Mouse (Mus musculus): ENCODE measurements around the gene Noxo1.

Gene Noxo1

DNA sequence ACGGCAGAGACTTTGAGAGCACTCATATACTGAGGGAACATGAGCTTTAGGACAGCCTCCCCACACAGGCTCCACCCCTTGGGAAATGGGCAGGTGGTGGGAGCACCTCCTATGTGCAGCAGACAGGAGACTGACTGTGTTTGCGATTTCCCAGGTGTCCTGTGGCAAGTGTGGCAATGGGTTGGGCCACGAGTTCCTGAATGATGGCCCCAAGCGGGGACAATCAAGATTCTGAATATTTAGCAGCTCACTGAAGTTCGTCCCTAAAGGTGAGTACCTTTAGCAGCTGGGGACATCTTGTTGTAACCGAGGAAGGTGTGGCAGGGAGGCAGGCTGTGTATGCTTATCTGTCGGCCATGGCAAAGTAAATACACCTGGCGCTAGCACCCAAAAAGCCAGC lies 43.9 kb downstream of the Noxo1 start:
- no peak for DNase-seq (ENCODE audit: low read depth, low spot score)

GRCm38 (mm10) chr17:24742307-24742706 lies 46.3 kb downstream of the Noxo1 start:
- no peak for DNase-seq (ENCODE audit: low read depth, low spot score)

DNA sequence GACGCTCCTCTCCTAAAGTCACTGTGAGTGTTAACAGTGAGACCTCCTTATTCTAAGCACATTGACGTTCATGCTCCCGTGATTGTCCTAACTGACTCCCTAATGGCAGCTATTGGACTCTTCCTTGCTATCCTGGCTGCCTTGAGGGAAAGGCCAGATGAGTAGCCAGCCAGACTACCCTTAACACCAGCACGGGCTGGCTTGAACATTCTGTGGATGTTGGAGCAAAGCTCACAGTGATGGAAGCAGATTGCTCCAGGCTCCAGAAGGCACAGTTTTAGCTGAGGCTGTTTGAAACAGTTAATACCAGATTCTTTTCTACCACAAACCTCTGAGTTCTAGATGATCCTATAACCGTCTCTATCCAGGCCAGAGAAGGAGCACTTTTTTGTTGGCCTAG lies 47.9 kb downstream of the Noxo1 start:
- no peak for DNase-seq (ENCODE audit: low read depth, low spot score)

GRCm38 (mm10) chr17:24744381-24744780 lies 48.3 kb downstream of the Noxo1 start:
- DNase-seq (ENCODE audit: low read depth, low spot score), result no peak

DNA sequence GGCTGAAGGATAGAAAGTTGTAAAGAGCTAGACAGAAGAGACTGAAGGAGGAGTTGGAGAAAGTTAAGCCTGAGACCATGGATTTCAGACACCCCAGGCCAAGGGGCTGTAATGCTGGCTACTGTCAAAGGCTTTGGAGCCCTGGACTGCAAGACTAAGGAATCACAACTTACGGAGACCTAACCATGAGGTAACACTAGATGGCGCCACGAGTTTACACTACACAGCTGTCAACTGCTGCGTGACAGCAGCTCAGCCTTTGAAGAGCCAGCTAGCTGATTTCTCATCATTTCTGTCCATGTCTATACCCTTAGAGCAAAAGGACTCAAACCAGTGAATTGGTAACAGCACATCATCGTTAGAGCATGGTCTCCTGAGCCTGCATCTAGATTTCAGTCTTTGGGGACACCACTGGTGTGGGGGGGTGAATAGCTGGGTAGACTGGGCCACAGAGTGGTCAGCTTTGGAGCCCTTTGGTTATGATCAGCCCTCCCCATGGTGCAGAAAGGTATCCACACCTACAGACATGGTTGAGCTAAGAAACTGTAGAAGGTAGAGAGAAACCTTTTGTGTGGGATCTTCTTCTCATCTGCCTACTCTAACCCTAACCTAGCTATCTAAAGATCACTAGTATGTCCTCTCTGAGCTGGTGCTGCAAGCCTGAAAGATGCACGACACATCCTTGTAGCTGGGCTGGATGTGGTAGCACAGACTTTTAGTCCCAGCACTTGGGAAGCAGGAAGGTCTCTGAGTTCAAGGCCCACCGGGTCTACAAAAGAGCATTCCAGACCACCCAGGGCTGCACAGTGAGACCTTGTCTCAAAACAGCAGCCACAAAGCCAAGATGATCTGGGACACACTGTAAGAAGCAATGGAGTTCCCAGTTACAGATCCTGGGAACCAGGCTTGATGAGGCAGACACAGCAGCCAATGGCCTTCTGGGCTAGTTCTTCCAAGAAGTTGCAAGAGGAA lies 49.8 kb downstream of the Noxo1 start:
- DNase-seq (ENCODE audit: low read depth, low spot score), result peak; percentile 93

DNA sequence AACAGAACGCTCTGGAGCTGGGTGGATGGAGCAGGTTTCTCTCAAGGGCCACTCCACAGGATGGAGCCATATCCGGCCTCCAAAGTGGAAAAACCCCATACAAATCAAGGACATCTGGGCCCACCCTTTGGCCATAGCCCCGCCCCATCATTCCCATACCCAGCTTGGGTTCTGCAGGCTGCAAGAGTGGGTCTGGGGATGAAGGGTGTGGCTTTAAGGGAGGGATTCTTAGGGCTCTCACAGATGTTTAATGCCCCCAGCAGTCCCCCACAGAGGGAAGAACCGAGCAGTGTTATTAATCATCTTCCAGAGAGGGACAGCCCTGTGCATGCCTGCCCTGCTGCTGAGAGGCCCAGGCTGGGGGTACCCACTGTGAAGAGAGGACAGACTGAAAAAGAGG lies 51.0 kb downstream of the Noxo1 start:
- peak; percentile 65 for DNase-seq (ENCODE audit: low read depth, low spot score)

Measured in ZHBTc4 (cell line).